Mouse (Mus musculus): ENCODE measurements around the gene Gfpt2. TPM values are rescaled to one million over a fixed set of nuclear protein-coding genes. Genes with fewer than 3 reads are reported as not detected.

The Gfpt2 gene
- polyA plus RNA-seq, 1 experiment from 2014 or later = 11.1 TPM

- Histone ChIP-seq H3K9me3 (no peaks in the 10 kb centered on the region), H3K36me3 (peaks cover 33% of the 10 kb centered on the region), H3K4me1 (0 out of 2 replicates have a peak, but pooled peaks cover 3% of the 10 kb centered on the region), H3K4me2 (replicated peaks) (no peak overlapping the region), H3K27me3 (no peaks in the 10 kb centered on the region), H3K9ac (replicated peaks) (no peak overlapping the region), H3K27ac (replicated peaks) (no peak overlapping the region), H3K4me3 (no peak overlapping the region)
- 45% methylated on average over 2 of the region's 2 CpGs for WGBS
- ATAC-seq (replicated peaks) = no peak
Observed at GRCm38 (mm10) chr11:49824896-49825295, 30.9 kb downstream of the Gfpt2 start.

DNA sequence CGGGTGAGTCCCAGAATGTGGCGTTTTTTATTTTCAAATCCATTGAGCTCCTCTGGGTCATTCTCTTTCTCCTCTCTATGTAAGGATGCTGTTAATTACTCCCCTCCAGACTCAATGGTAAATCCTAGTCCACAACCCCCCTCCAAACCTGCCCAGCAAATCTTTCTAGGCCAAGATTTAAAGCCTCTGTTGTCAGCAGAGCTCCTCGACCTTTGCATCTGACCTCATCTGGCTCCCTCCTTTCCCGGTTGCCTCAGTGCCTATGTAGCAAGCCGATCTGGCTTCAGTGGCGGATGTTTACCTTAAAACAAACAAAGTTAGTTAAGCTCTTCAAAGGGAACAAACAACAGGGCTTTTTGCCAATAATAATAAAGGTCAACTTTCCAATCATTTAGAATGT, 33.3 kb downstream of the Gfpt2 start:
- 50% methylated on average over 6 of the region's 6 CpGs for WGBS
- Histone ChIP-seq H3K9ac (replicated peaks) (no peak overlapping the region), H3K27ac (replicated peaks) (no peak overlapping the region), H3K4me3 (no peak overlapping the region), H3K27me3 (no peaks in the 10 kb centered on the region), H3K4me1 (no peaks in the 10 kb centered on the region), H3K36me3 (peaks cover 38% of the 10 kb centered on the region), H3K4me2 (replicated peaks) (no peak overlapping the region), H3K9me3 (no peaks in the 10 kb centered on the region)
- no peak for ATAC-seq (replicated peaks)

DNA sequence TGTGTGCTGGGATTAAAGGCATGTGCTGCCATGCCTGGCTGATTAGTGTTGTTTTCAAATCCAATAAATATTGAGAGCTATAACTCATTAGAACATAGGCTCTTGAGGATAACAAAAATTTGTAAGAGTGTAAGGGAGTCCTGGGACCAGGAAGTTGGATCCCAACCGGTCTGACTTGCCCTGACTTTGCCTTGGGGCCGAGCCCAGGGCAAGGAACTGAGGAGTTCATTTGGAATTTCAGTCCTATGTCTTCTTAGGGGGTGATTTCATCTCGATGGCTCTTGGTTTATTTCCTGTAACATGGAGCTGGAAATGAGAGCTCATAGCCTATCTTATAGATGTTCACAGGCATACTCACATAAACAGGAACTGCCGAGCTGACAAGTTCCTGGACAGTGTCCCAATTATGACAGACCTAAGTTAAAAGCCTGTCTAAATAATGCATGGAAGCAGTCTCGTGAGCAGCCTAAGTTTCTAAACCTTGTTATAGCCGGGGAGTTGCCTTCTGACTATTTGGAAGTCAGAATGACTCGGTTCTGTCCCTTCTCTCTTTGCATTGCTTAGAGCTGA, 35.3 kb downstream of the Gfpt2 start:
- no peak overlapping the region for H3K9ac ChIP-seq (replicated peaks)
- no peak overlapping the region for H3K27ac ChIP-seq (replicated peaks)
- no peaks in the 10 kb centered on the region for H3K4me1 ChIP-seq
- no peak overlapping the region for H3K4me2 ChIP-seq (replicated peaks)
- H3K36me3 ChIP-seq = peaks cover 34% of the 10 kb centered on the region
- ATAC-seq (replicated peaks) = no peak
- H3K9me3 ChIP-seq = no peaks in the 10 kb centered on the region
- no peak overlapping the region for H3K4me3 ChIP-seq
- 81% methylated on average over 7 of the region's 7 CpGs for WGBS
- H3K27me3 ChIP-seq = no peaks in the 10 kb centered on the region

- H3K27ac ChIP-seq (replicated peaks) = no peak overlapping the region
- peaks cover 27% of the 10 kb centered on the region for H3K36me3 ChIP-seq
- 89% methylated on average over 12 of the region's 12 CpGs for WGBS
- no peak overlapping the region for H3K4me3 ChIP-seq
- no peaks in the 10 kb centered on the region for H3K27me3 ChIP-seq
- no peak for ATAC-seq (replicated peaks)
- no peaks in the 10 kb centered on the region for H3K4me1 ChIP-seq
- H3K9ac ChIP-seq (replicated peaks) = no peak overlapping the region
- no peaks in the 10 kb centered on the region for H3K9me3 ChIP-seq
- H3K4me2 ChIP-seq (replicated peaks) = no peak overlapping the region
Observed at GRCm38 (mm10) chr11:49831980-49832379, 38.0 kb downstream of the Gfpt2 start.

DNA sequence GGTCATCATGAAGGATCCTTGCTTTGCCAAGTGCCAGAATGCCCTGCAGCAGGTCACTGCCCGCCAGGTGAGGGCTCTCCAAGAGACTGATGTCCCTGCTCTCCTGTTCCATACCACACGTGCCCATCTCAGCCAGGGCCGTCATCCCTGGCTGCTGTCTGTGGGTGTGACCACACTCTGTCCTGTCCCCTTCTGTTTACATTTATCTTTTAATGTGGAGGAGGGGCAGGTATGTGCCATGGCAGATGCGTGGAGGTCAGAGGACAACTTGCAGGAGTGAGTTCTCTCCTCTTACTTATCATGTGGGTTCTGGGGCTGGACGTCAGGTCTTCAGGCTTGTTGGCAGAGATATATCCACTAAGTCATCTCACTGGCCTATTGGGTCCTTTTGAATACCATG, 39.0 kb downstream of the Gfpt2 start:
- Histone ChIP-seq H3K9ac (replicated peaks) (no peak overlapping the region), H3K36me3 (peaks cover 24% of the 10 kb centered on the region), H3K27ac (replicated peaks) (no peak overlapping the region), H3K9me3 (no peaks in the 10 kb centered on the region), H3K4me1 (no peaks in the 10 kb centered on the region), H3K4me2 (replicated peaks) (no peak overlapping the region), H3K4me3 (no peak overlapping the region), H3K27me3 (no peaks in the 10 kb centered on the region)
- ATAC-seq (replicated peaks) = no peak
- WGBS = 91% methylated on average over 5 of the region's 5 CpGs

GRCm38 (mm10) chr11:49834248-49834647, 40.3 kb downstream of the Gfpt2 start:
- ATAC-seq (replicated peaks) = no peak
- Histone ChIP-seq H3K27ac (replicated peaks) (no peak overlapping the region), H3K4me3 (no peak overlapping the region), H3K9me3 (no peaks in the 10 kb centered on the region), H3K36me3 (peaks cover 24% of the 10 kb centered on the region), H3K4me2 (replicated peaks) (no peak overlapping the region), H3K9ac (replicated peaks) (no peak overlapping the region), H3K4me1 (no peaks in the 10 kb centered on the region), H3K27me3 (no peaks in the 10 kb centered on the region)
- 84% methylated on average over 6 of the region's 6 CpGs for WGBS

- H3K27ac ChIP-seq (replicated peaks) = no peak overlapping the region
- WGBS = 94% methylated on average over 11 of the region's 11 CpGs
- no peaks in the 10 kb centered on the region for H3K27me3 ChIP-seq
- no peak for ATAC-seq (replicated peaks)
- H3K36me3 ChIP-seq = peaks cover 24% of the 10 kb centered on the region
- no peak overlapping the region for H3K4me2 ChIP-seq (replicated peaks)
- H3K4me1 ChIP-seq = no peaks in the 10 kb centered on the region
- no peak overlapping the region for H3K9ac ChIP-seq (replicated peaks)
- H3K9me3 ChIP-seq = no peaks in the 10 kb centered on the region
- no peak overlapping the region for H3K4me3 ChIP-seq
Observed at GRCm38 (mm10) chr11:49835257-49835956, 41.4 kb downstream of the Gfpt2 start.

- ATAC-seq (replicated peaks) = no peak; the same call in 1 of the 2 replicates
- Histone ChIP-seq H3K4me1 (no peaks in the 10 kb centered on the region), H3K36me3 (peaks cover 18% of the 10 kb centered on the region), H3K9ac (replicated peaks) (no peak overlapping the region), H3K4me3 (no peak overlapping the region), H3K9me3 (no peaks in the 10 kb centered on the region), H3K27ac (replicated peaks) (no peak overlapping the region), H3K27me3 (no peaks in the 10 kb centered on the region), H3K4me2 (replicated peaks) (no peak overlapping the region)
- WGBS = 30% methylated on average over 13 of the region's 13 CpGs
Observed at GRCm38 (mm10) chr11:49837717-49838407, 43.9 kb downstream of the Gfpt2 start.

DNA sequence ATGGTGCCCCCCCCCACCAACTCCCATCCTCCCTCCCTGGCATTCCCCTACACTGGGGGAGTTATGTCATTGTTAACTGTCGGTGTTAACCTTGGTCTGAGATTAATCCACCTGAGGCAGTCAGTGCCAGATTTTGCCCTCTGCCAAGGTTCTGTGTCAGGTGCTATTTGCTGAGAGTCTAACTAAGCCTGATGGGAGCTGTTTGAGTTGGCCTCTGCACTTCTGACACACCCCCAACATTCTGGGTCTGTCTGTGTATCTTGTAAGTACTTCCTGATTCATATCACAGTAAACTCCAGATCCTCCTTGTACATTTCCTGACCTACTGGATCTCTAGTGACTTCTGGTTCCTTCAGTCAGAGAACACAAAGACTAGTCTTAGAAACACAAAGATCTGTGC, 46.7 kb downstream of the Gfpt2 start:
- WGBS = 71% methylated on average over 1 of the region's 1 CpGs
- Histone ChIP-seq H3K36me3 (no peaks in the 10 kb centered on the region), H3K4me1 (peaks cover 2% of the 10 kb centered on the region; the same call in 1 of the 2 replicates), H3K9me3 (no peaks in the 10 kb centered on the region), H3K4me3 (no peak overlapping the region), H3K9ac (replicated peaks) (no peak overlapping the region), H3K27me3 (no peaks in the 10 kb centered on the region), H3K4me2 (replicated peaks) (no peak overlapping the region), H3K27ac (replicated peaks) (no peak overlapping the region)
- ATAC-seq (replicated peaks) = no peak

- Histone ChIP-seq H3K27ac (replicated peaks) (no peak overlapping the region), H3K4me2 (replicated peaks) (no peak overlapping the region), H3K9me3 (no peaks in the 10 kb centered on the region), H3K4me1 (peaks cover 7% of the 10 kb centered on the region), H3K9ac (replicated peaks) (no peak overlapping the region), H3K4me3 (no peak overlapping the region), H3K27me3 (no peaks in the 10 kb centered on the region), H3K36me3 (no peaks in the 10 kb centered on the region)
- WGBS = 84% methylated on average over 1 of the region's 1 CpGs
- ATAC-seq (replicated peaks) = no peak
Observed at GRCm38 (mm10) chr11:49841886-49842285, 47.9 kb downstream of the Gfpt2 start.

- Histone ChIP-seq H3K4me1 (peaks cover 12% of the 10 kb centered on the region), H3K4me2 (replicated peaks) (no peak overlapping the region), H3K27ac (replicated peaks) (no peak overlapping the region), H3K36me3 (no peaks in the 10 kb centered on the region), H3K9ac (replicated peaks) (no peak overlapping the region), H3K9me3 (no peaks in the 10 kb centered on the region), H3K27me3 (no peaks in the 10 kb centered on the region), H3K4me3 (no peak overlapping the region)
- ATAC-seq (replicated peaks) = no peak
- 54% methylated on average over 3 of the region's 3 CpGs for WGBS
Observed at GRCm38 (mm10) chr11:49842718-49843117, 48.7 kb downstream of the Gfpt2 start.

DNA sequence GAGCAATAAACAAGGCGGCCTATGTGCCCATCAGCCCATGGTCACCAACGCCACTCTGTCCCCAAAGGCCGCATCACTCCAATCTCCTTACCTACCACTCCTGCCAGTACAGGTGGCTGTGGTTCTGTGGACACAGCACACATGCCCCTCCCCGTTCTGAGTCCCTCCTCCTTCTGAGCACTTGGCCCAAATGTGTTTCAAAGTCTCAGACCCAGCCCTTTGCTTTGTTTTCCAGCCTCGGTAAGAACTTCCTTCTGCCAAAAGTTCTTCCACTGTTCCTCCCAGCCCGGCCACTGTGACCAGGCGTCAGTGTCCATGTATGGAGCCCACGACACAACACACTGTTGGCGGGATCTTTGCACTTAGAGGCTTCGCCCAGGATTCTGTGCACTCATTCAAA, 50.3 kb downstream of the Gfpt2 start:
- Histone ChIP-seq H3K27ac (replicated peaks) (no peak overlapping the region), H3K4me1 (peaks cover 24% of the 10 kb centered on the region), H3K27me3 (no peaks in the 10 kb centered on the region), H3K36me3 (no peaks in the 10 kb centered on the region), H3K9ac (replicated peaks) (no peak overlapping the region), H3K4me2 (replicated peaks) (no peak overlapping the region), H3K4me3 (no peak overlapping the region), H3K9me3 (no peaks in the 10 kb centered on the region)
- WGBS = 92% methylated on average over 10 of the region's 10 CpGs
- no peak for ATAC-seq (replicated peaks)

Data from forebrain, embryonic 15.5 days (tissue).